Mouse (Mus musculus) kidney, postnatal 0 days (tissue): Measurements from ENCODE around the gene Gm28635. TPM values are rescaled to one million over a fixed set of nuclear protein-coding genes. Genes with fewer than 3 reads are reported as not detected.

ENCODE experiments used
- ATAC-seq: fragments of 200-750 bp; cut with Nextera tagmentation; replicated peaks from 2 replicates; pipeline ENCODE4 v1.8.0; 2017; ENCODE audit warnings: low read depth, moderate number of reproducible peaks, moderate TSS enrichment, moderate library complexity; ENCODE audit not compliant: low FRiP score
- DNase-seq: peaks from one replicate; pipeline ENCODE4 v3.0.0-alpha.2; 2016; ENCODE audit warnings: low spot score
- H3K27ac ChIP-seq: fragments of 300-500 bp; sonication (generic); 2 replicates; pipeline ENCODE4 v1.5.1; 2014; ENCODE audit warnings: mild to moderate bottlenecking
- H3K27me3 ChIP-seq: fragments of 300-500 bp; sonication (generic); 2 replicates; pipeline ENCODE4 v1.6.1; 2014; ENCODE audit warnings: low read length, mixed read lengths; ENCODE audit not compliant: insufficient read depth
- H3K36me3 ChIP-seq: fragments of 300-500 bp; sonication (generic); 2 replicates; pipeline ENCODE4 v1.6.1; 2014; ENCODE audit warnings: low read length, mixed read lengths; ENCODE audit not compliant: insufficient read depth
- H3K4me1 ChIP-seq: fragments of 300-500 bp; sonication (generic); replicated peaks from 2 replicates; pipeline ENCODE4 v1.6.1; 2014; ENCODE audit warnings: antibody characterized with exemption, low read length, mixed read lengths; ENCODE audit not compliant: insufficient read depth
- H3K4me2 ChIP-seq: fragments of 300-500 bp; sonication (generic); 2 replicates; pipeline ENCODE4 v1.6.1; 2014; ENCODE audit warnings: mild to moderate bottlenecking, low read length, moderate library complexity, mixed read lengths
- H3K4me3 ChIP-seq: fragments of 300-500 bp; sonication (generic); replicated peaks from 2 replicates; pipeline ENCODE4 v1.5.1; 2014; ENCODE audit warnings: low read depth, low read length
- H3K9ac ChIP-seq: fragments of 300-500 bp; sonication (generic); 2 replicates; pipeline ENCODE4 v1.6.1; 2014; ENCODE audit warnings: low read depth, low read length
- H3K9me3 ChIP-seq: fragments of 300-500 bp; sonication (generic); replicated peaks from 2 replicates; pipeline ENCODE4 v1.6.1; 2016; ENCODE audit warnings: low read length, inconsistent platforms, mixed read lengths
- CTCF ChIP-seq: IDR thresholded peaks from 2 replicates; pipeline ENCODE4 v1.5.1; 2016; ENCODE audit warnings: antibody characterized with exemption, low read depth, mild to moderate bottlenecking, moderate library complexity
- WGBS: fragments of 180-500 bp; shearing (Covaris S2); extraction: QIAGEN DNeasy Blood & Tissue Kit; methylation state at CpG from one replicate; pipeline ENCODE4 v1.1.7; 2014; 5-methylcytosine and 5-hydroxymethylcytosine counted together
- polyA plus RNA-seq: library from polyadenylated mRNA; unstranded; fragments of >200 nt; fragmentation: Nextera tagmentation; extraction: Ambion mirVana; gene quantifications from 2 replicates; pipeline ENCODE4 v1.2.1, GENCODE M21; 2015

Gene Gm28635
- polyA plus RNA-seq, 1 experiment from 2014 or later = not detected

GRCm38 (mm10) chr2:84624201-84624600 is 53.6 kb downstream of the Gm28635 start:
- no peak for ATAC-seq
- Histone ChIP-seq H3K36me3 (peaks cover 23% of the 10 kb centered on the region), H3K4me2 (no peak overlapping the region), H3K27me3 (no peaks in the 10 kb centered on the region), H3K27ac (no peak overlapping the region), H3K4me3 (no peak overlapping the region), H3K4me1 (peaks cover 22% of the 10 kb centered on the region), H3K9ac (no peak overlapping the region), H3K9me3 (no peaks in the 10 kb centered on the region)
- 94% methylated on average over 17 of the region's 17 CpGs for WGBS
- DNase-seq = no peak
- TF ChIP-seq CTCF = no peak

- H3K36me3 ChIP-seq = peaks cover 21% of the 10 kb centered on the region
- peak overlapping the region; percentile 38; the same call in 1 of the 2 replicates for H3K27ac ChIP-seq
These were observed 54.3 kb downstream of the Gm28635 start for GRCm38 (mm10) chr2:84623428-84624119.

GRCm38 (mm10) chr2:84622668-84623067 is 55.2 kb downstream of the Gm28635 start:
- DNase-seq (no peak), ATAC-seq (no peak)
- Histone ChIP-seq H3K27me3 (no peaks in the 10 kb centered on the region), H3K4me3 (no peak overlapping the region), H3K9ac (no peak overlapping the region), H3K27ac (no peak overlapping the region; the same call in 1 of the 2 replicates), H3K4me2 (no peak overlapping the region), H3K4me1 (peaks cover 24% of the 10 kb centered on the region), H3K9me3 (no peaks in the 10 kb centered on the region), H3K36me3 (peaks cover 21% of the 10 kb centered on the region)
- 75% methylated on average over 2 of the region's 2 CpGs for WGBS
- TF ChIP-seq CTCF = no peak

More at GRCm38 (mm10) chr2:84623428-84624119, 54.3 kb downstream of the Gm28635 start:
- WGBS = 89% methylated on average over 3 of the region's 3 CpGs
- Histone ChIP-seq H3K9ac (no peak overlapping the region), H3K4me1 (peaks cover 25% of the 10 kb centered on the region), H3K27me3 (no peaks in the 10 kb centered on the region), H3K4me3 (no peak overlapping the region), H3K4me2 (no peak overlapping the region), H3K9me3 (no peaks in the 10 kb centered on the region)
- TF ChIP-seq CTCF = no peak
- no peak for ATAC-seq
- DNase-seq = no peak

- Histone ChIP-seq H3K9me3 (no peaks in the 10 kb centered on the region), H3K27ac (no peak overlapping the region), H3K9ac (no peak overlapping the region), H3K4me3 (no peak overlapping the region), H3K27me3 (no peaks in the 10 kb centered on the region), H3K4me2 (no peak overlapping the region), H3K36me3 (peaks cover 40% of the 10 kb centered on the region), H3K4me1 (0 out of 2 replicates have a peak, but pooled peaks cover 7% of the 10 kb centered on the region)
- ATAC-seq = 0 out of 2 replicates have a peak, but pooled peaks have one; percentile 37
- no peak for TF ChIP-seq CTCF
- DNase-seq = no peak
- 95% methylated on average over 21 of the region's 21 CpGs for WGBS
These were observed 58.0 kb downstream of the Gm28635 start for GRCm38 (mm10) chr2:84619646-84620340.

GRCm38 (mm10) chr2:84618914-84619313 is 58.9 kb downstream of the Gm28635 start:
- TF ChIP-seq CTCF = no peak
- H3K27me3 ChIP-seq = no peaks in the 10 kb centered on the region
- 0 out of 2 replicates have a peak, but pooled peaks cover 3% of the 10 kb centered on the region for H3K4me1 ChIP-seq
- ATAC-seq (0 out of 2 replicates have a peak, but pooled peaks have one; percentile 11), DNase-seq (peak; percentile 23)
- H3K9ac ChIP-seq = no peak overlapping the region
- H3K36me3 ChIP-seq = peaks cover 41% of the 10 kb centered on the region
- no peaks in the 10 kb centered on the region for H3K9me3 ChIP-seq
- 67% methylated on average over 2 of the region's 2 CpGs for WGBS
- H3K4me2 ChIP-seq = no peak overlapping the region
- H3K4me3 ChIP-seq = no peak overlapping the region
- peak overlapping the region; percentile 69; the same call in 1 of the 2 replicates for H3K27ac ChIP-seq
